Mouse (Mus musculus) lung, embryonic 16.5 days (tissue): ENCODE measurements around the gene A630095N17Rik. TPM values are rescaled to one million over a fixed set of nuclear protein-coding genes. Genes with fewer than 3 reads are reported as not detected.

Experiments used
- ATAC-seq: fragments of 200-750 bp; cut with Nextera tagmentation; 2 replicates; pipeline ENCODE4 v1.8.0; 2017; ENCODE audit warnings: low read depth, mild to moderate bottlenecking, moderate library complexity
- H3K27ac ChIP-seq: fragments of 300-500 bp; sonication (generic); 2 replicates; pipeline ENCODE4 v1.5.1; 2014; ENCODE audit warnings: mild to moderate bottlenecking, control low read depth, low read length
- H3K27me3 ChIP-seq: fragments of 300-500 bp; sonication (generic); 2 replicates; pipeline ENCODE4 v1.6.1; 2014; ENCODE audit warnings: low read depth, low read length, mixed read lengths; ENCODE audit not compliant: control insufficient read depth, insufficient read depth
- H3K36me3 ChIP-seq: fragments of 300-500 bp; sonication (generic); 2 replicates; pipeline ENCODE4 v1.6.1; 2014; ENCODE audit warnings: low read length; ENCODE audit not compliant: control insufficient read depth, insufficient read depth
- H3K4me1 ChIP-seq: fragments of 300-500 bp; sonication (generic); replicated peaks from 2 replicates; pipeline ENCODE4 v1.6.1; 2014; ENCODE audit warnings: low read length, mixed read lengths; ENCODE audit not compliant: control insufficient read depth, insufficient read depth
- H3K4me2 ChIP-seq: fragments of 300-500 bp; sonication (generic); 2 replicates; pipeline ENCODE4 v1.6.1; 2014; ENCODE audit warnings: low read depth, low read length, control low read depth
- H3K4me3 ChIP-seq: fragments of 300-500 bp; sonication (generic); 2 replicates; pipeline ENCODE4 v1.5.1; 2014; ENCODE audit warnings: mild to moderate bottlenecking, low read length, control low read depth
- H3K9ac ChIP-seq: fragments of 300-500 bp; sonication (generic); 2 replicates; pipeline ENCODE4 v1.6.1; 2014; ENCODE audit warnings: low read length, control low read depth
- H3K9me3 ChIP-seq: fragments of 300-500 bp; sonication (generic); 2 replicates; pipeline ENCODE4 v1.6.1; 2016; ENCODE audit warnings: low read length; ENCODE audit not compliant: control insufficient read depth
- WGBS: fragments of 180-500 bp; shearing (Covaris S2); extraction: QIAGEN DNeasy Blood & Tissue Kit; methylation state at CpG from one replicate; pipeline ENCODE4 v1.1.7; 2014; 5-methylcytosine and 5-hydroxymethylcytosine counted together
- polyA plus RNA-seq: library from polyadenylated mRNA; unstranded; fragments of >200 nt; fragmentation: Nextera tagmentation; extraction: Ambion mirVana; gene quantifications from 2 replicates; pipeline ENCODE4 v1.2.1, GENCODE M21; 2015

Gene A630095N17Rik
- polyA plus RNA-seq, 1 experiment from 2014 or later = not detected

- H3K27me3 ChIP-seq = no peaks in the 10 kb centered on the region
- no peak overlapping the region for H3K27ac ChIP-seq
- 0 out of 2 replicates have a peak, but pooled peaks cover 2% of the 10 kb centered on the region for H3K9me3 ChIP-seq
- peaks cover 38% of the 10 kb centered on the region for H3K36me3 ChIP-seq
- H3K4me2 ChIP-seq = no peak overlapping the region
- no peaks in the 10 kb centered on the region; the same call in 1 of the 2 replicates for H3K4me1 ChIP-seq
- H3K9ac ChIP-seq = no peak overlapping the region
- no peak for ATAC-seq
- H3K4me3 ChIP-seq = no peak overlapping the region
Measured at GRCm38 (mm10) chr1:75187126-75187525, 44.8 kb downstream of the A630095N17Rik start.

- Histone ChIP-seq H3K4me3 (no peak overlapping the region), H3K4me1 (peaks cover 4% of the 10 kb centered on the region; the same call in 1 of the 2 replicates), H3K9ac (no peak overlapping the region), H3K36me3 (peaks cover 38% of the 10 kb centered on the region), H3K9me3 (0 out of 2 replicates have a peak, but pooled peaks cover 2% of the 10 kb centered on the region), H3K27me3 (no peaks in the 10 kb centered on the region), H3K27ac (no peak overlapping the region), H3K4me2 (no peak overlapping the region)
- ATAC-seq = no peak
- WGBS = 91% methylated on average over 11 of the region's 11 CpGs
Measured at GRCm38 (mm10) chr1:75185495-75185894, 46.4 kb downstream of the A630095N17Rik start.

GRCm38 (mm10) chr1:75182160-75182559 is 49.7 kb downstream of the A630095N17Rik start:
- WGBS = 64% methylated on average over 4 of the region's 4 CpGs
- Histone ChIP-seq H3K4me3 (no peak overlapping the region), H3K4me1 (peaks cover 14% of the 10 kb centered on the region), H3K4me2 (no peak overlapping the region), H3K9me3 (0 out of 2 replicates have a peak, but pooled peaks cover 2% of the 10 kb centered on the region), H3K9ac (no peak overlapping the region), H3K27me3 (no peaks in the 10 kb centered on the region), H3K36me3 (peaks cover 34% of the 10 kb centered on the region), H3K27ac (no peak overlapping the region)
- ATAC-seq = no peak

GRCm38 (mm10) chr1:75181377-75181870 is 50.5 kb downstream of the A630095N17Rik start:
- H3K4me3 ChIP-seq = no peak overlapping the region
- 65% methylated on average over 4 of the region's 4 CpGs for WGBS
- no peak overlapping the region for H3K27ac ChIP-seq
- no peak overlapping the region for H3K9ac ChIP-seq
- H3K27me3 ChIP-seq = no peaks in the 10 kb centered on the region
- 0 out of 2 replicates have a peak, but pooled peaks cover 2% of the 10 kb centered on the region for H3K9me3 ChIP-seq
- no peak for ATAC-seq
- no peak overlapping the region for H3K4me2 ChIP-seq
- H3K4me1 ChIP-seq = peaks cover 14% of the 10 kb centered on the region
- H3K36me3 ChIP-seq = peaks cover 30% of the 10 kb centered on the region

- Histone ChIP-seq H3K27me3 (no peaks in the 10 kb centered on the region), H3K27ac (no peak overlapping the region), H3K9me3 (0 out of 2 replicates have a peak, but pooled peaks cover 2% of the 10 kb centered on the region), H3K4me3 (peak overlapping the region; percentile 66), H3K36me3 (peaks cover 23% of the 10 kb centered on the region), H3K4me1 (peaks cover 14% of the 10 kb centered on the region), H3K4me2 (peak overlapping the region; percentile 97), H3K9ac (peak overlapping the region; percentile 39; the same call in 1 of the 2 replicates)
- no peak for ATAC-seq
- 29% methylated on average over 7 of the region's 7 CpGs for WGBS
Measured at GRCm38 (mm10) chr1:75180741-75181140, 51.2 kb downstream of the A630095N17Rik start.

- Histone ChIP-seq H3K4me2 (peak within 1 kb of the TSS; percentile 97), H3K4me3 (peak within 1 kb of the TSS; percentile 66), H3K27me3 (no peaks in the 10 kb centered on the region), H3K27ac (peak within 1 kb of the TSS; percentile 14; the same call in 1 of the 2 replicates), H3K9ac (peak within 1 kb of the TSS; percentile 73), H3K36me3 (peaks cover 18% of the 10 kb centered on the region), H3K9me3 (0 out of 2 replicates have a peak, but pooled peaks cover 2% of the 10 kb centered on the region), H3K4me1 (peaks cover 14% of the 10 kb centered on the region)
- WGBS = under 1% methylated on average over 31 of the region's 31 CpGs
- ATAC-seq = peak; percentile 92
Measured at GRCm38 (mm10) chr1:75180105-75180590, 51.8 kb downstream of the A630095N17Rik start, which contains the start of gene Abcb6. TSS of gene Abcb6 (minus strand) at chr1:75180392.

- peak; percentile 43 for ATAC-seq
- Histone ChIP-seq H3K9me3 (0 out of 2 replicates have a peak, but pooled peaks cover 2% of the 10 kb centered on the region), H3K9ac (peak overlapping the region; percentile 73), H3K27ac (peak overlapping the region; percentile 14; the same call in 1 of the 2 replicates), H3K4me1 (peaks cover 14% of the 10 kb centered on the region), H3K4me3 (peak overlapping the region; percentile 66), H3K36me3 (peaks cover 12% of the 10 kb centered on the region), H3K27me3 (no peaks in the 10 kb centered on the region), H3K4me2 (peak overlapping the region; percentile 97)
- WGBS = 4% methylated on average over 23 of the region's 23 CpGs
Measured at GRCm38 (mm10) chr1:75179334-75180104, 52.4 kb downstream of the A630095N17Rik start.
